Mouse (Mus musculus): Measurements from ENCODE around the gene Vmn1r9. TPM values are rescaled to one million over a fixed set of nuclear protein-coding genes. Genes with fewer than 3 reads are reported as not detected.

The Vmn1r9 gene
- not detected for polyA plus RNA-seq (2017; shearing (Covaris generic))

GRCm38 (mm10) chr6:57066487-57066886, at the start of gene Vmn1r9:
TSS of gene Vmn1r9 (plus strand) at chr6:57066787.

GRCm38 (mm10) chr6:57025224-57025623, 41.4 kb upstream of the Vmn1r9 start, which contains the start of gene Vmn1r7:
TSS of gene Vmn1r7 (minus strand) at chr6:57025324.

GRCm38 (mm10) chr6:57031984-57032383, 34.6 kb upstream of the Vmn1r9 start, which contains the start of gene Vmn1r8:
TSS of gene Vmn1r8 (plus strand) at chr6:57032284.

GRCm38 (mm10) chr6:57109154-57109553, 42.6 kb downstream of the Vmn1r9 start, which contains the start of gene Vmn1r10:
TSS of gene Vmn1r10 (plus strand) at chr6:57109454.

Other genes with a start within 250 kb of the Vmn1r9 start
- gene Fkbp9, start 234.7 kb upstream of the Vmn1r9 start, polyA plus RNA-seq (2017; shearing (Covaris generic)): not detected
- gene Nt5c3, start 142.9 kb upstream of the Vmn1r9 start, polyA plus RNA-seq (2017; shearing (Covaris generic)): 10 to 100 TPM; 70.2 to 91.5 TPM
- gene Vmn1r4, start 142.8 kb upstream of the Vmn1r9 start, polyA plus RNA-seq (2017; shearing (Covaris generic)): under 1 TPM in 1 of 2 experiments, not detected in 1; 0.25 TPM
- gene Vmn1r5, start 96.5 kb upstream of the Vmn1r9 start, polyA plus RNA-seq (2017; shearing (Covaris generic)): under 1 TPM in 1 of 2 experiments, not detected in 1; 0.38 TPM
- under 1 TPM in 1 of 2 experiments, not detected in 1; 0.11 TPM for gene Vmn1r6, start 69.5 kb upstream of the Vmn1r9 start, polyA plus RNA-seq (2017; shearing (Covaris generic))
- gene Vmn1r7, start 41.5 kb upstream of the Vmn1r9 start, polyA plus RNA-seq (2017; shearing (Covaris generic)): not detected
- under 1 TPM in 1 of 2 experiments, not detected in 1; 0.15 TPM for gene Vmn1r8, start 34.5 kb upstream of the Vmn1r9 start, polyA plus RNA-seq (2017; shearing (Covaris generic))
- gene Vmn1r10, start 42.7 kb downstream of the Vmn1r9 start, polyA plus RNA-seq (2017; shearing (Covaris generic)): not detected
- not detected for gene Vmn1r11, start 66.7 kb downstream of the Vmn1r9 start, polyA plus RNA-seq (2017; shearing (Covaris generic))
- gene Vmn1r12, start 90.1 kb downstream of the Vmn1r9 start, polyA plus RNA-seq (2017; shearing (Covaris generic)): under 1 TPM; 0.06 to 0.12 TPM
- gene Vmn1r13, start 136.5 kb downstream of the Vmn1r9 start, polyA plus RNA-seq (2017; shearing (Covaris generic)): under 1 TPM; 0.27 to 0.60 TPM
- gene Vmn1r14, start 164.9 kb downstream of the Vmn1r9 start, polyA plus RNA-seq (2017; shearing (Covaris generic)): not detected
- not detected for gene Vmn1r15, start 191.2 kb downstream of the Vmn1r9 start, polyA plus RNA-seq (2017; shearing (Covaris generic))

Measured in activated CD4-positive, CD25-positive, alpha-beta regulatory T cell (primary cell).